Mouse (Mus musculus) layer of hippocampus, adult 18-20 months (tissue): ENCODE measurements around the gene Krtdap. TPM values are rescaled to one million over a fixed set of nuclear protein-coding genes. Genes with fewer than 3 reads are reported as not detected.
"Not testable (repeated sequence)": the region's sequence is repeated elsewhere in the genome, so short reads cannot be mapped to it uniquely, and the experiment has no call there.

Experiments
- DNase-seq, 2 experiments: peaks; one replicate each; pipeline ENCODE4 v3.0.0; 2022; ENCODE audit warnings: low spot score in 2 of 2
- long read RNA-seq: library from polyadenylated mRNA; stranded (forward); transcript quantifications from one replicate; pipeline ENCODE4 v2.0.0, GENCODE M21; 2021
- total RNA-seq, 2 experiments: library from RNA; stranded (reverse); gene quantifications; 2 replicates each; pipeline ENCODE4 v1.2.3; 2021

The Krtdap gene
- total RNA-seq = not detected
- long read RNA-seq = 0 reads

DNA sequence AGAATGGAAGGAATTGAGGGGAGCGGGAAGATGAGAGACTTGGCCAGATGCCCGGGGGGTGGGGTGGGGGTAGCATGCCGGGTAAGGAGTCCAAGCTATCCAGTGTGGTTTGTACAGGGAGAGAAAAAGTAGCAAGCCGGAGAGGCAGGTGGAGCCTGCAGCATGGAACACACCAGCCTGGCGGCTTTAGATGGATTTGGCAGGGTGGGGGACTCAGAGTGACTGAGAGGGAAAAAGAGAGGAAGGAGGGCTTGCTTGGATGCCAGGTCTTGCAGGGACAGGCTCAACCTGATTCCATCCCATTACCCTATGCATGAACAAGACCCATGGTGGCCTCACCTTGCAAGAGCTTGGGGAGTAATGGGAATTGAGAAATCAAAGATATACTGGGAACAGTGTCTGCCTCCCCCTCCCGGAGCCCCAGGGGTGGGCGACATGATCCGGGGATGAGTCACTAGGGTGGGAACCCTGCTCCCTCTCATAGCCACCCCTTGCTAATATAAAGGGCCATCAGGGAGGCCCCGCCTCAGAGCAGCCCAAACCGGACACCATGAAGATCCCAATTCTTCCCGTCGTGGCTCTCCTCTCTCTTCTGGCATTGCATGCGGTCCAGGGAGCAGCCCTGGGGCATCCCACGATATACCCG lies at the start of gene Krtdap:
TSS of gene Krtdap (plus strand) at position 520 of the 646 bp plus-strand sequence.
- DNase-seq = no peak

DNA sequence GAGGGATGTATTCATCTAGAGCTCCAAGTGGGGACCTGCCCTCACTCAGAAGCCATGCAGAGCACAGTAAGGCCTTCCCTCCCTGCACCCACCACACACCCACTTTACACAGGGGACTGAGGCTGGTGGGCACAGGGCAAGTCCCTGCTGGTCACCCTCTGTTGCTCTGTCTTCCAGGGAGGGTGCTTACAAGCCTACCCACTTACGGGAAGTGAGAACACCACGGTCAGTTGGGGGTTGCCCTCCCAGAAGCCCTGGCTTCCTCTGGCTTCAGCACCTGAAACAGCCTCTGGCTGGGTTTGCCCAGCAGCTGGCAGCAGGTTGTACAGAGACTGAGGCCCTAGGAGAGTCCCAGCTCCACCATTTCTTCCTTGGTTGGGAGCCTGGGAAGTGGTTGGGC lies 45.1 kb upstream of the Krtdap start:
- DNase-seq = not testable (repeated sequence)

DNA sequence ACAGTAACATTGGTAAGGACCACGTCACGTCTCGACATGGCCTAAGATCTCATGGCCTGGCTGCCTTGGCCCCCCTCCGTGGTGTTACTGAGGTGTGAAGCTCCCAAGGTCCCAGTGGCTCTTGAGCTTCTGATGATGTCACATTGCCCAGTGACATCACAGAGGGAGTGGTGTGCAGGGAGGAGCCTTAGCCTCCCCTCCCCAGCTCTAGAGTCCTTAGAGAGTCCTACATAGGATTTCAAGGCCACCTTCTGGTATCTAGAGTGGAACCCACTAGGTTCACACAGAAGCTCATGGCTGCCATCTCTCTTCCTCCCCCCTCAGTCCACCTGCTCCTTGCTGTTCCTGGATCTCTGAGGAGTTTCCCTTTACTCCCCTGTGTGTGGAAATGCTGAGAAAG lies 44.1 kb upstream of the Krtdap start, which contains the start of gene Gapdhs:
TSS of gene Gapdhs (minus strand) at position 65 of the 400 bp plus-strand sequence.
- DNase-seq = not testable (repeated sequence)

DNA sequence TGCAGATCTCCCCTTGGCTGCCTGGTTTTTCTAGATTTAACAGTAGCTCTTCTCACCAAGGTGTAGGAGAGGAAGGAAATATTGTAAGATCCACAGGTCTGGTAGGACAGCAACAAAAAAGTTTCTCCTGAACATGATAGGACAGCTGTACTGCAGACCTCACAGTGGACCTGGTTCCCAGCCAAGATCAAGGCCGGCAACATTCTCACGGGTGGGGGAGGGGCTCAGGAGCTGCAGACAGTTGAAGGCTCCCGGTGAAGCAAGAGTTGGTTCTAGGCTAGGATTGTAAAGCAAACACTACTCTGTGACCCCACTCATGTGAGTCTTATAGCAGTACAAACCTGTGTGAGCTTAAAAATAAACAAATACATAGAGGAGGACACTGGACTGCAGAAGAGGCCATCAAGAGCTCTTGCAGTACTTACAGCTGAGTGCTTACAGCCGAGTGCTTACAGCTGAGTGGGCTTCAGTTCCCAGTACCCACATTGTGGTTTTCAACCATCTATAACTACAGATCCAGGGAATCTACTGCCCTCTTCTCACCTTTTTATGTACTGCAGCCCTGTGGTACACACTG lies 43.6 kb upstream of the Krtdap start:
- no peak for DNase-seq

DNA sequence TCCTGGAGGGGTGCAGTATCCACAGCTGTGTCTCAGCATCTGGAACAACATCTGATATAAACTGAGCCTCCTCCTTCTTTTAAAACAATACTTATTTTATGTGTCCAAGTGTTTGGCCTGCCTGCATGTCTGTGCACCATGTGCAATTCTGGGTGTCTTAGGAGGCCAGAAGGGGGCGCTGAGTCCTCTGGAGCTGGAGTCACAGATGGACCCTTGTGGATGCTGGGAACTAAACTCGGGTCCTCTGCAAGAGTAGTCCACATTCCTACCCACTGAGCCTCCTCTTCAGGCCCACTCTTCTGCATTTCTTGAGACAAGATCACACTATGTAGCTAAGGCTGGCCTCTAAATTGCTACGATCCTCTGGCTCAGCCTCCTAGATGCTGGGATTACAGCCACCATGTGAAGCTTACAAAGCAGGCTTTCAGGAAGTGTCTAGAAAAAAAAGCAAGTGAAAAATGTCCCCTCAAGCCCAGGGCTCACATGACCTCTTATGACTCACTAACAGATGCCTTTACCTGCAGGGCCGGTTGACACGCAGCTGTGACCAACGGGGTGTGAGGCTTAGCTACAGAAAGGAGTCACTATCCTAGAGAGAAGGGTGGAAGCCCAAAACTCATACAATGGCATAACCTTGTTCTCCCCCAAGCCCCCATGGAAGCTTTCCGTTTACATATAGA lies 40.0 kb upstream of the Krtdap start:
- DNase-seq = no peak

DNA sequence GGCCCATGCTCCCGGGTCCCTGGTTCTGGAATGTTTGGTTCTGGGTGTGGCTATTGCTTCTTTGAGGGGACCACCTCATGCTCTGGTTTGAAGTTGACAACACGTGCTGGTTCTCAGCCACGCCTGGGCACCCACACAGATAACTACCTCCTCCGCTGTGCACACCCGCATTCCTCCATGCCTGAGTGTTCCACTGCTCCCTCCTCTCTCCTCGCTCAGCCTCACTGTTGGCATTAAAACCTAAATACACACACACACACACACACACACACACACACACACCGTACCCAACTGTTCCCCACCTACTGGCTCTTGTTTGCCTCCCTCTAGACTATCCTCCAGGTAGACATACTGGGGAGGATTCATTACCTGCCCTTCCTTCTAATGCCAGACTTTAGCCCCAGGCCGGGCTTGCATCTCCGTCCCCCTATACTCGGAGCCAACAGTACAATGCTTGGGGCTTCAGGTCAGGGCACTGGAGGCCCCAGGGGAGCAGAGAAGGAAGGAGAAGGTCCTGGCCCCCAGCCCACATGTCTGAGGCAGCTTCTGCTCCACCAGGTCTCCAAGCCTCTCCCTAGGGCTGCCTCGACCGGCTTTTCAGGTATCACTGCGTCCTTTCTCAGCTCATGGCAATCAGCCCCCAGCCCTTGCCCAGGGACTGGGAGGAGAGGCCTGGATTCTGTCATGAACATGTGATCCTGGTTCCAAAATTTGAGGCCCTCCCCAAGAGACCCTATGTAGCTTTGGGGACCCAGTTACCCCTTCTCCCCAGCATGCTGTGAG lies 37.7 kb upstream of the Krtdap start:
- no peak for DNase-seq

DNA sequence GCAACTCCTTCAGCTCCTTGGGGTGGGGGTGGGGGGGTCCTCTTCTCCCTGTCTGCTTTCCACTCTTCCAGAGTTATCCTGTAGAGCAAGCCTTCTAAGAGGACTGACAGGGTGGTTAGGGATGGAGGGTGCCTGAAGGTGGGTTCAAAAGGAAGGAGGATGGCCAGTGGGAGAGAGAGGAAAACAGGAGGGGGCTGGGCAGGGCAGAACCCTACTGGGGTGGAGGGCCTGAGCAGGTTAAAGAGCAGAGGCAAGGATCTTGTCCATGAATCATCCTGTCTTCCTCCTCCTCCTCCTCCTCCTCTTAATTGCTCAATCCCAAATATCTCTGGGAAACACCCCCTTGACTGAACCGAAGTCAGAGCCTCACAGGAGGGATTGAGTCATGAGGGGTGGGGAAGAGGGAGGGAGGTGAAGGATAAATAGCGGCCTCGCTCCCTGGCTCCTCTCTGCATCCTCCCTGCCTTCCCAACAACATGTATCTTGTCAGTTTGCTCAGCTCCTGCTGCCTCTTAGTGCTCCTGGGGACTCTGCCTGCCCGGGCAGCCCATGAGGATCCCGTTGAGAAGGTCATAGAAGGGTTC lies 36.5 kb upstream of the Krtdap start, which contains the start of gene Sbsn:
TSS of gene Sbsn (plus strand) at position 386 of the 584 bp plus-strand sequence.
- no peak for DNase-seq

DNA sequence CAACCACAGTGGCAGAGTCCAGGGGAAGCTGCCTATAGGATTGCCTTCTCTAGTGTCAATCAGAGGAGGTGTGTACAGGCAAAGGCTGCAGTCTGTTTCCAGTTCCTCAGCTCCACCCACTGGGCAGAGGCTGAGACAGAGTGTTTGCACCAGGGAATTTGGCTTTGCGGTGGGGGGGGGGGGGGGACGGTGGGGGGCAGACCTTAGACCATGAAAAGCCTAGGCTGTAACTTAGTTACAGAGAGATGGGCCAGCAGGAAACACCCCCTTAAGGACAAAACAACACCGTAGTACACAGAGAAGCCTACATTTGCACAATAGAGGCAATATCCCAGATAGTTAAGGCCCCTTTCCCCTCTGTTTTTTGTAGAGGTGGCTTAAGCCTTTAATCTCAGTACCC lies 30.7 kb upstream of the Krtdap start:
- DNase-seq = no peak

DNA sequence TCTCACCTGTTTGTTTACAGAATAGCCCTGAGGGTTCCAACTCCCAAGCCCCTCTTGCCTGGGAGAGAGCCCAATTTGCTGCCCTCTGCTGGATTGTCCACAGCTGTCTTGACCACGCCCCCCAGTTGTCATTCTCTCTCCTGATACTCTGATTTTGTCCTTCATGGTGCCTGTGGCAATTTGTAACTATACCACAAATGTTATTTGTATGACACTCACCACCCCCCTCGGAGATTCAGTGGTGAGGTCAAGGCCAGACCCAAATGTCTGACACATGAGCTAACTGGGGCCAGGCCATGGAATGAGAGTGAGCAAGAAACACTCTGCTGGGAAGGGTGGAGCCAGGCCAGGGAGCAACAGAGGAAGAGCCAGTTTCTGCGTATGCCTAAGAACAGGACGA lies 28.8 kb upstream of the Krtdap start:
- no peak for DNase-seq

DNA sequence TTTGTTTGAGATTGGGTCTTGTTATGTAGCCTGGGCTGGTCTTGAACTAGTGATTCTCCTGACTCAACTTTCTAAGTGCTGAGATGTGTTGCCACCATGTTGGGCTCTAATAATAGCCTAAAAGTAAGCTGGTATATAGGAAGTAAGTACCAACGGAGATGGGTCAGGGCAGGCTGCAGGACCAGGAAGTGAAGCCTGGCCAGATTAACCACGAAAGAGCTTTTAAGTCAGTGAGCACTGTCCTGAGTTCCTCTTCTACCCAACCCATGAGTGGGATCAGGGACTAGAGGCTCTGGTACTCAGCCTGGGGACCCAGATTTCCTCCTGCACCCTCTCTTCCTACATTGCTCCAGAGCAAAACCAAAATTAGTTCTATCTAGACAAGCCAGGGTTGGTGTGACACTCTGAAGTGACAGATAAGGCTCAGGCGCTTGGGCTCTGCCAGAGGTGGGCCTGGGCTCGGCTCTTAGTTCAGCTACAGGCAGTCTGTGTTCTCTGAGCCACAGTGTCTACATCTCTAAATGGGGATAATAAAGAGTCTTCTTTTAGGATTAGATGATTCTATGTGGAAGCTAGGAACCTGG lies 25.8 kb upstream of the Krtdap start:
- DNase-seq = no peak

DNA sequence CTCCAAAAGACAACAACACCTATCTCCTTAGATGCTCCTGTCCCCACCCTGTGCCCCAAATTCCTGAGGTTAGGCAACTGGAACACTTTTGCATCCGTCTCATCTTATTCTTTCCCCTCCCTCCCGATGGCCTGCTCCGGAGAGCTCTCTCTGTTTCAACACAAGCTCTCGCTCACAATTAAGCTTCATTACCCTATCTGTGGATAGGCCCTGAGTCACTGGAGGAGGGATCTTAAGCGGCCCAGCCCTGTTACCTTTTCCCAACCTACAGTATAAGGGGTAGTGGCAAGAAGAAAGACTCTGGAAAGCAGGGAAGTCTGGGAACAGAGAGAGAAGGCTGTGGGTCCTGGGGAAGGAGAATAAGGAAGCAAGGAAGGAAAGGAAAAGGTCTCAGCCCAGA lies 24.2 kb upstream of the Krtdap start, which contains the start of gene Dmkn:
TSS of gene Dmkn (plus strand) at position 301 of the 400 bp plus-strand sequence.
- no peak for DNase-seq

DNA sequence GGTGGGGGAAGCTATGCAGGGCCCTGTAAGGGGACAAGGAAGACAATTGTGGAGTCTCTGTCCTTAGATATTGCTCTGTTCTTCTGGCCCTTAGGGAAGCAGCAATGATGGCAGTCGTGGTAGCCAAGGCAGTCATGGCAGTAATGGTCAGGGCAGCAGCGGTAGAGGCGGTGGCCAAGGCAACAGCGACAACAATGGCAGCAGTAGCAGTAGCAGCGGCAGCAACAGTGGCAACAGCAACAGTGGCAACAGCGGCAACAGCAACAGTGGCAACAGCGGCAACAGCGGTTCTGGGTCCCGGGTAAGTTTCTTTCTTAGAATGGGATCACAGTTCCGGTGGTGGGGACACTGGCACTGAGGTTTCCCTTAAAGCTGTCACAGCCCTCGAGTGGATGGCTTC lies 22.5 kb upstream of the Krtdap start:
- no peak for DNase-seq

DNA sequence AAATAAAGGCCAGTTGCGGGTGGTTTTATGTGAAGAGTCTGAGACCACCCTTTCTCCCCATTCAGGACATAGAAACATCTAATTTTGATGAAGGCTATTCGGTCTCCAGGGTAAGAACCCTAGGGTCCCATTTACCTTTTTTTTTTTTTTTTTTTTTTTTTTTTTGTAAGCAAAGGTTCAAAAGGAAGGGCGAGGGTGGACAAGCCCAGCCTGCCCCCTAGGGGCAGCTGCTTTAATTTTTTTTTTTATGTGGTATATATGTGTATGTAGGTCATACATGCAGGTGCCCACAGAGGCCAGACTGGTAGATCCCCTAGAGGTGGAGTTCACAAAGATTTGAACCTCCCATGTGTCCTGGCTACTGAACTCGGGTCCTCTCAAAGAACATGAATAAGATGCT lies 21.3 kb upstream of the Krtdap start:
- no peak for DNase-seq

DNA sequence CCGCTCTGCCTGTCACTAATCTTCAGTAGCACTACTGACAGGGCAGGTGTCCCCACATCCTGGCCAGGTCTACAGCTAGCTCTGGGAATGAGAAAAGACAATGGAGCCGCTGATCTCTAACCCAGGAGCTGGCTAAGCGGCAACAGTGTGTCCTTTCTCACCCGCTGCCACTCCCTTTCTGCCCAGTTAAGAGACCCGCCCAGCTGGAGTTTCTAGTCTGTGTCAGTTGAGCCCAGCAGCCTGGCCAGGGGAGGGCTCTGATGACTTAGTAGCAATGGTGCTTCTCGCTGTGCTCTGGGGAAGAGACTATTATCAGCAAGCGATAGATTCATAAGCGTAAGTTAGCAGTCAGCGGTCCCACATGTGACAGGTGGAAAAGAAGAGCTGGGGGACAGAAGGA lies 18.5 kb upstream of the Krtdap start:
- no peak for DNase-seq

DNA sequence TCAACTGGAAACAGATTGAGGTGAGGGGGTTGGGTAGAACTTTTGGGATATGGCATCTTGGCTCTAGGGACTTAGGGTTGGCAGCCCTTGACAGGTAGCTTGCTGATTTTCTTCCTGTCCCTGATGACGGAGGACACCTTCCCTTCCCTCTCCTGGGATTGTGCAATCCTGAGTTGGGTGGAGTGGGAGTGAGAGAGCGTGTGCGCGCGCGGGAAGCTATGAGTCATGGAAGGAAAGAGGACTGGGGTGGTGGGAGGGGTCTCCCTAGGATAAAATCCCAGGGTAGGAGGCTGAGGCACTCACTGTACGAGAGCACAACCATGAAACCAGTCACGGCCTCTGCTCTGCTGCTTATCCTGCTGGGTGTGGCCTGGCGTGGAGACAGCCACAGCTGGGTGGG lies 11.6 kb upstream of the Krtdap start:
- peak in 1 of 2 experiments; percentile 11 for DNase-seq

DNA sequence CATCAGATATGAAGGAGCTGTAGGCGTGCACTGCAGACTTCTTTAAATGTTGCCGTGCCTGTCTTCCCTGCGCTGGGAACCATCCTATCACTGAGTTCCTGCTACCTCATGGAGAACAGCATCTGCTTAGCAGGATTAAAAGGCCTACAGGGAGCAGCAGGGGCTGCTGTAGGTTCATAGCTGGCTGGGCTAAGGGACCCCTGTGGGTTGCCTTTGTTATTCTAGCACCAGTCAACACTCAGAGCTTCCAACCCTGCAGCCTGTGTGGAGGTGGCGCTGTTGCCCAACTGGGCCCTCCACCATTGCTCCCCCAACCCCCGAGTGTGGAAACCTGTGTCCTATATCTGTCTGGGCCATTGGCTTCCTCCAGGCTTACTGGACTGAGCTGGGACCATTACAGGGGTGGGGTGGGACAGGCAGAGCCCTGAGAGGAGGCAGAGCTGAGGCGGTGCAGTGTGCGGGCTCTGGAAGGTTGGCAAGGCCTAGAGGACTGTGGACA lies 10.6 kb upstream of the Krtdap start:
- no peak for DNase-seq

DNA sequence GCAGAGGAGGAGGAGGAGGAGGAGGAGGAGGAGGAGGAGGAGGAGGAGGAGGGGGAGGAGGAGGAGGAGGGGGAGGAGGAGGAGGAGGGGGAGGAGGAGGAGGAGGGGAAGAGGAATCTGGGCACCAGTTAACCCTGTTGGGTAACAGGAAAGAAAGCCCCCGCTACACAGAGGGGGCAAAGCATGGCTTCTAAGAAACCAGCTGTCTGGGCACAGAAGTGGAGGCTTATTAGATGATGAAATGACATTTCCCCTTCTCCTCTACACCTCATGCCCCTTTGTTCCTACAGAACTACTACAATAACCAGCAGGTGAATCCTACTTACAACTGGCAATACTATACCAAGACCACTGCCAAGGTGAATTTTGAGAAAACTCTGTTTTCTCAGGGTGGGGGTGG lies 9.8 kb upstream of the Krtdap start:
- DNase-seq = no peak

DNA sequence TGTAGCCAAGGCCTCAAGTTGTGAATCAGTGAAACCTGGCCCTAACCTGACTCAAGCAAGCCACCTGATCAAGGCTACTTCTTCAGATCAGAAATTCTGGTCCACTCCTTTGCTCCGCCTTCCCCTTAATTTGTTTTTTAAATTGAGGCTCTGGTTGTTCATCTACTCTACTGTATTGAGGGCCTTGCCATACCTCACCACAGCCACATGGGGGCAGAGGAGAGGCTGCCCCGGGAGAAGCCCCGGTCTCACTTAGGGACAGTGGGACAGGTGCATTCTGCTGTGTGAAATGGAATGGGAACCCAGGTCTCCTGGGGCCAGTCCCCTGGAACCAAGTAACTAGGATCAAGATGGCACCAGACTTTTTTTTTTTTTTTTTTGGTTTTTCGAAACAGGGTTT lies 5.9 kb upstream of the Krtdap start:
- no peak for DNase-seq

DNA sequence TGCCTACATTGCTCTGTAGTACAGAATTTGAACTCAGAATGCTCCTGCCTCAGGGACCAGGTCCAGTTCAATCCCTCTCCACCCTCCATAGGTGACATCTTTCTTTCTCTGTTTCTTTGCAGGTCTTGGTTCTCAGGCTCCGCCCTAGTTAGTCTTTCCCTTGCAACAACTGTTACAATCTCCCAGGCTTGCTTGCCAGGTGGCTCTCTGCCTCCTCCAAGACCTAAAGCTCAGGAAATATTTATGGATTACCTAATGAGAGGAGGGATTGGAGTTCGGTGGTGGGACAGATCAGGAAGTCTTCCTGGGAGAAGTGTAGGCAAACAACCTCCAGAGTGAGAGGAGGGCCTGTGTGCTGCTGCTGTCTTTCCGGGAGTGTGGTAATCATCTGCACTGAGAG lies 5.0 kb upstream of the Krtdap start:
- no peak for DNase-seq

DNA sequence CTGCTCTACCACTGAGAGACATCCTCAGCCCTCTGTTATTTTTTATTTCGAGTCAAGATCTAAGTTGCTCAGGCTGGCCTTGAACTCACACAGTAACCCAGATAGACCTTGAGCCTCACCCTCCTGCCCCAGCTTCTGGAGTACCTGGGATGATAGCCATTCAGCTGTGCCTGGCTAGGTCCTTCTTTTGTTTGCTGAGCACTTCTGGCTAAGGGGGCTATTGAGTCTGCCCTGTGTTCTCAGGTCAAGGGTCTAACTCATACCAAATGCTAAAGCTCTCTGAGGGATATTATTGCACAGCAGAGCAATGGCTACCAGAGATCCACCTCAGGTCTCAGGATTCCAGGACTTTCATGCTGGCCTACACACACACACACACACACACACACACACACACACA lies 2.5 kb upstream of the Krtdap start:
- DNase-seq = no peak
